Mouse (Mus musculus) myocyte (in vitro differentiated cells): Measurements from ENCODE around the gene Siae. TPM values are rescaled to one million over a fixed set of nuclear protein-coding genes. Genes with fewer than 3 reads are reported as not detected.

Experiments used
- H3K27me3 ChIP-seq: one replicate; pipeline ENCODE4 v1.6.1; 2011; ENCODE audit not compliant: control insufficient read depth, insufficient read depth, insufficient read length
- H3K36me3 ChIP-seq: one replicate; pipeline ENCODE4 v1.6.1; 2011; ENCODE audit not compliant: control insufficient read depth, insufficient read depth
- H3K4me2 ChIP-seq: one replicate; pipeline ENCODE4 v1.6.1; 2011; ENCODE audit warnings: low read depth, control low read depth
- H3K4me3 ChIP-seq: one replicate; pipeline ENCODE4 v1.5.1; 2011; ENCODE audit warnings: mild to moderate bottlenecking, control low read depth, moderate library complexity
- H3K79me2 ChIP-seq: one replicate; pipeline ENCODE4 v1.6.1; 2011; ENCODE audit not compliant: control insufficient read depth, insufficient read depth
- H3ac ChIP-seq: one replicate; pipeline ENCODE4 v1.6.1; 2011; ENCODE audit not compliant: control insufficient read depth, insufficient read length
- CEBPB ChIP-seq: IDR thresholded peaks from 2 replicates; pipeline ENCODE4 v1.6.1; 2011; ENCODE audit warnings: mild to moderate bottlenecking, moderate library complexity; ENCODE audit not compliant: poor library complexity, insufficient read depth, severe bottlenecking
- E2F4 ChIP-seq: IDR thresholded peaks from one replicate; pipeline ENCODE4 v1.6.1; 2011; ENCODE audit warnings: mild to moderate bottlenecking, control low read depth, moderate library complexity; ENCODE audit not compliant: insufficient read depth
- MAX ChIP-seq: IDR thresholded peaks from one replicate; pipeline ENCODE4 v1.6.1; 2011; ENCODE audit warnings: low read depth, mild to moderate bottlenecking, control low read depth
- MYOD1 ChIP-seq, 3 experiments: IDR thresholded peaks; one replicate each; pipeline ENCODE4 v1.6.1; 2011; ENCODE audit warnings: control low read depth in 2 of 3, low read depth in 2 of 3, mild to moderate bottlenecking in 2 of 3, moderate library complexity in 1 of 3; ENCODE audit not compliant: insufficient read length in 2 of 3, control insufficient read depth in 1 of 3
- MYOG ChIP-seq, 3 experiments: IDR thresholded peaks; one replicate each; pipeline ENCODE4 v1.6.1; 2011; ENCODE audit warnings: control low read depth in 2 of 3, low read depth in 2 of 3, mild to moderate bottlenecking in 2 of 3; ENCODE audit not compliant: insufficient read length in 2 of 3, control insufficient read depth in 1 of 3, insufficient read depth in 1 of 3
- POLR2A ChIP-seq: IDR thresholded peaks from one replicate; pipeline ENCODE4 v1.6.1; 2011; ENCODE audit warnings: low read depth, mild to moderate bottlenecking, control low read depth, moderate library complexity; ENCODE audit not compliant: insufficient read length
- POLR2AphosphoS2 ChIP-seq: IDR thresholded peaks from one replicate; pipeline ENCODE4 v1.6.1; 2011; ENCODE audit warnings: low read depth, control low read depth; ENCODE audit not compliant: insufficient read length
- REST ChIP-seq: IDR thresholded peaks from one replicate; pipeline ENCODE4 v1.6.1; 2011; ENCODE audit warnings: mild to moderate bottlenecking, control low read depth, moderate library complexity; ENCODE audit not compliant: insufficient read depth, insufficient read length
- SRF ChIP-seq: IDR thresholded peaks from one replicate; pipeline ENCODE4 v1.6.1; 2011; ENCODE audit warnings: low read depth; ENCODE audit not compliant: control insufficient read depth, insufficient read length
- TCF12 ChIP-seq: IDR thresholded peaks from one replicate; pipeline ENCODE4 v1.6.1; 2011; ENCODE audit warnings: mild to moderate bottlenecking, control low read depth; ENCODE audit not compliant: poor library complexity, insufficient read depth, severe bottlenecking
- TCF3 ChIP-seq: IDR thresholded peaks from one replicate; pipeline ENCODE4 v1.6.1; 2011; ENCODE audit warnings: low read depth, control low read depth; ENCODE audit not compliant: insufficient read length
- USF1 ChIP-seq: IDR thresholded peaks from one replicate; pipeline ENCODE4 v1.6.1; 2011; ENCODE audit warnings: low read depth, mild to moderate bottlenecking, control low read depth, moderate library complexity
- polyA plus RNA-seq: library from polyadenylated mRNA; unstranded; fragments of >200 nt; fragmentation: generic; extraction: Trizol; gene quantifications from one replicate; pipeline ENCODE4 v1.2.1, GENCODE M21; 2012; ENCODE audit warnings: missing spikeins

The Siae gene
- polyA plus RNA-seq, 1 experiment, result 0.60 TPM

DNA sequence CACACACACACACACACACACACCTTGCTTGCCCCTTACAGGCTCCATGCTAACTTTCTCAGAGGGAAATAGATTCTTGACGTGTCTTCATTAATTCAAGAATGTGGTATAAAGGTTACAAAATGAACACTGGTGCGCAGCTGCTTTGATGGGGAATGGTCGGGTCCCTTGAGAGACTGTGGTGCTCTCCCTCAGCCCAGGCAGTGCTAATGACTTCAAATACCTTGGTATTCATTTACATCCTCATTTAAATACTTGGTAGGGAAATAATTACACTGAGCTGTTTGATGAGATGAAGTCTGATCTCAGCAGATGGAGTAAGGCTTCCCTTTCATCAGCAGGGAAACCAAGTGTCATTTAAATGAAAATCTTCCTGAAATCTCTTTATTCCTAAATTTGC, 69.6 kb downstream of the Siae start:
- TF ChIP-seq SRF (no peak), MYOD1 (IDR thresholded peaks at IDR 0.05; ENCODE audit: control insufficient read depth in 1 of 3, insufficient read length in 2 of 3, low read depth in 2 of 3) (no peak), TCF3 (no peak), TCF12 (no peak), E2F4 (no peak), USF1 (no peak), CEBPB (no peak), MAX (no peak), REST (no peak), POLR2AphosphoS2 (no peak), POLR2A (no peak), MYOG (IDR thresholded peaks at IDR 0.05; ENCODE audit: control insufficient read depth in 1 of 3, insufficient read depth in 1 of 3, insufficient read length in 2 of 3, low read depth in 2 of 3) (no peak)
- no peak overlapping the region for H3K4me3 ChIP-seq
- H3K4me2 ChIP-seq, result no peak overlapping the region
- H3ac ChIP-seq, result no peak overlapping the region
- H3K27me3 ChIP-seq, result peaks cover 4% of the 10 kb centered on the region
- no peaks in the 10 kb centered on the region for H3K79me2 ChIP-seq
- no peaks in the 10 kb centered on the region for H3K36me3 ChIP-seq

DNA sequence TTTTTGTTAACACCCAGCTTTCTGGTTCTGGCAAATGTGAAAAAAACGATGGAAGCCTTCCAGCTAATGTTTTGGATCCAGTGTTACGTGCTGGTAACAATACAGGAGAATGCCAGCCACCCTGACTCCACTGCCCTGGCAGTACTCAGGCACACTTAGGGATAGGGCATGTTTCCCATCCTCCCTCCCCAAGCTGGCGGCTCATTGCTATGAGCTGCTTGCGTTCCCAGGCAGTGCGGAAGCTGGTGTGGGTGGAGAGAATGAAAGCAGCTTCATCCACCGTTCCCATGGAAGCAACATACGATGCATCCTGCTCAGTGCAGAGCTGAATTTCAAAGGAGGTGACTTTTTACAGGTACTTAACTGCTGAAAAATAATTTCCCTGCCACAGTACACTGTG, 70.1 kb downstream of the Siae start:
- Histone ChIP-seq H3K36me3 (no peaks in the 10 kb centered on the region), H3K27me3 (peaks cover 4% of the 10 kb centered on the region), H3ac (no peak overlapping the region), H3K4me3 (no peak overlapping the region), H3K4me2 (no peak overlapping the region), H3K79me2 (no peaks in the 10 kb centered on the region)
- TF ChIP-seq USF1 (no peak), POLR2A (no peak), MYOD1 (IDR thresholded peaks at IDR 0.05; ENCODE audit: control insufficient read depth in 1 of 3, insufficient read length in 2 of 3, low read depth in 2 of 3) (no peak), REST (no peak), POLR2AphosphoS2 (no peak), SRF (no peak), CEBPB (no peak), TCF12 (no peak), E2F4 (no peak), MYOG (IDR thresholded peaks at IDR 0.05; ENCODE audit: control insufficient read depth in 1 of 3, insufficient read depth in 1 of 3, insufficient read length in 2 of 3, low read depth in 2 of 3) (no peak), TCF3 (no peak), MAX (no peak)

DNA sequence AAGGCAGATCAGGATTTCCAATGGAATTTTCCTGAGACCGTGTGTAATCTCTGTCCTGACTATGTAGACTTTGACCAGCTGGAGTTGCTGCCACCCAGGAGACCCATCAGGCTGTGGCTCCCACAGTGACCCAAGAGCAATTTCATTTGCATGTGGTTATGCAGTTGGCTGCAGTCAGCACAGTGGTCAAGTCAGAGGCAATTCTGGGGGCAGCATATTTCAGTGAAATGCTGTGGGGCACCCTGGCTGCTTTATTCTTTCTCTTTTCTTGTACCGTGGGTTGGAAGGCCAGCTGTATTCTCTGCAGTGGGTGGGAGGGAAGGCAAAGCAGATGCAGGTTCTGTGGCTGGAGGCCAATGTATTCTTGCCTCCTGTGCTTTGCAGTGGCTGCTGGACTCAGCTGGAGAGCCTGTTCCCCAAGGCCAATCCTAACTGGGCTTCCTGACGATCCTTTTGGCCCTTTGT, 70.6 kb downstream of the Siae start:
- H3ac ChIP-seq, result no peak overlapping the region

DNA sequence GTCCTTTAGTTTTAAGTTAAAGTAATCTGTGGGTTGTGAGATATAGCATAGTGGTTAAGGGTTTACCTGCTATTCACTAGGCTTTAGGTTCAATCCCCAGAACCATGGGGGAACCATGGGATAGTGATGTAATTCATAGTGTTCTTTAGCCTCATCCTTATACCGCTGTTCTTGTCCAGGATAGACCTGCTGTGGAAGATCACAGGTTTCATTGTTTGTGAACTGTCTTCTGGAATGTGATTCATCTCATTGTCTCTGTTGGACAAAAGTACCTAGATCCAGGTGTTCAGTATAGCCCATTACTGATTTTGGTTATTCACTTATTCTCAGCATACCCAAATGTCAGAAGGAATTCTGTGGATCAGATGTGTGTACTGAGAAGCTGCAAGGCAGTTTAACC, 71.8 kb downstream of the Siae start:
- no peak overlapping the region for H3K4me2 ChIP-seq
- no peak overlapping the region for H3K4me3 ChIP-seq
- H3ac ChIP-seq, result no peak overlapping the region
- H3K36me3 ChIP-seq, result no peaks in the 10 kb centered on the region
- H3K79me2 ChIP-seq, result no peaks in the 10 kb centered on the region
- H3K27me3 ChIP-seq, result peaks cover 4% of the 10 kb centered on the region
- no peak for TF ChIP-seq MYOG (IDR thresholded peaks at IDR 0.05; ENCODE audit: control insufficient read depth in 1 of 3, insufficient read depth in 1 of 3, insufficient read length in 2 of 3, low read depth in 2 of 3)
- no peak for TF ChIP-seq TCF3
- no peak for TF ChIP-seq USF1
- no peak for TF ChIP-seq CEBPB
- TF ChIP-seq POLR2AphosphoS2, result no peak
- no peak for TF ChIP-seq REST
- TF ChIP-seq TCF12, result no peak
- TF ChIP-seq POLR2A, result no peak
- no peak for TF ChIP-seq MYOD1 (IDR thresholded peaks at IDR 0.05; ENCODE audit: control insufficient read depth in 1 of 3, insufficient read length in 2 of 3, low read depth in 2 of 3)
- TF ChIP-seq E2F4, result no peak

More for the DNA sequence above, 70.6 kb downstream of the Siae start:
- Histone ChIP-seq H3K27me3 (peaks cover 4% of the 10 kb centered on the region), H3K4me3 (no peak overlapping the region), H3K79me2 (no peaks in the 10 kb centered on the region), H3K36me3 (no peaks in the 10 kb centered on the region), H3K4me2 (no peak overlapping the region)
- no peak for TF ChIP-seq E2F4
- no peak for TF ChIP-seq POLR2A
- TF ChIP-seq MYOD1 (IDR thresholded peaks at IDR 0.05; ENCODE audit: control insufficient read depth in 1 of 3, insufficient read length in 2 of 3, low read depth in 2 of 3), result no peak
- TF ChIP-seq USF1, result no peak
- TF ChIP-seq POLR2AphosphoS2, result no peak
- no peak for TF ChIP-seq MYOG (IDR thresholded peaks at IDR 0.05; ENCODE audit: control insufficient read depth in 1 of 3, insufficient read depth in 1 of 3, insufficient read length in 2 of 3, low read depth in 2 of 3)
- TF ChIP-seq TCF3, result no peak
- TF ChIP-seq TCF12, result no peak
- TF ChIP-seq CEBPB, result no peak
- no peak for TF ChIP-seq SRF
- TF ChIP-seq MAX, result no peak
- no peak for TF ChIP-seq REST

DNA sequence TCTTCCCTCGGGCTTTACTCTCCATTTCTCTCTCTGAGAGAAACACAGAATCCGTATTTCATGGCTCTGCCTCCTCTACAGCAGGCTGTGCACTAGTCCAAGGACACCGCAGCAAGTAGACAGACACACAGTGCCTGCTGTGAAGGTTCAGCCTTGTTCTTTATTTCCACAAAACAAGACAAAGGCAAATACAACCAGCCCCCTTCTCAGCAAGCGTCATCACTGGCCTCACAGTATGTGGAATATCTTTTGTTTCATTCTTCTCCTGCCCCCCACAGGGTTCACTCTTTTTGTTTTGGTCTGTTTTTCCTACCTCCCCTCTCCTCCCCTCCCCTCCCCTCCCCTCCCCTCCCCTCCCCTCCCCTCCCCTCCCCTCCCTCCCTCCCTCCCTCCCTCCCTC, 73.1 kb downstream of the Siae start:
- no peaks in the 10 kb centered on the region for H3K36me3 ChIP-seq
- no peak overlapping the region for H3K4me3 ChIP-seq
- H3ac ChIP-seq, result no peak overlapping the region
- TF ChIP-seq TCF3, result no peak
- TF ChIP-seq TCF12, result no peak
- peaks cover 4% of the 10 kb centered on the region for H3K27me3 ChIP-seq
- H3K4me2 ChIP-seq, result no peak overlapping the region
- H3K79me2 ChIP-seq, result no peaks in the 10 kb centered on the region
